Mouse (Mus musculus) gastrocnemius, postnatal 25 days (tissue): ENCODE results near the gene Ppp1r13b. TPM values are rescaled to one million over a fixed set of nuclear protein-coding genes. Genes with fewer than 3 reads are reported as not detected.

Experiments used
- DNase-seq: peaks from one replicate; pipeline ENCODE4 v3.0.0; 2022
- total RNA-seq, 2 experiments: library from RNA; stranded (reverse); gene quantifications; 1 replicate in 1 of 2; 2 replicates in 1 of 2; pipeline ENCODE4 v1.2.3; 2021

Ppp1r13b gene
- total RNA-seq, 2 experiments from 2014 or later: 5.3 to 6.1 TPM

DNA sequence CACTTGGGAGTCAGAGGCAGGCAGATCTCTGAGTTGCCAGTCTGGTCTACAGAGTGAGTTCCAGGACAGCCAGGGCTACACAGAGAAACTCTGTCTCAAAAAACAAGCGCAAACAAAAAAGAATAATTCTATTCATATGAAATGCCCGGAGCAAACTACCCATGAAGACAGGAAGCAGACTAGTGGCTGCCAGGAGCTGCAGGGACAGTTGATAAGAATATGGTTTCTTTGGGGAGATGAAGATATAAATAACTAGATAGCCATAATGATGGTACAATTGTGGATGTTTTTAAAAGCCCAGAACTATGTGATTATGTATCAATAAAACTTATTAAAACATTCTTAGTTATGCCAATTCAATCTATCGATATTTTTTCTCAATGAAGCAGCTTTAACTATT is 25.9 kb downstream of the Ppp1r13b start:
- no peak for DNase-seq

GRCm38 (mm10) chr12:111878213-111878612 is 29.7 kb downstream of the Ppp1r13b start:
- DNase-seq: peak; percentile 28

- no peak for DNase-seq
These were observed 32.4 kb downstream of the Ppp1r13b start for GRCm38 (mm10) chr12:111875499-111875898.

GRCm38 (mm10) chr12:111874601-111875140 is 33.2 kb downstream of the Ppp1r13b start:
- DNase-seq: no peak

DNA sequence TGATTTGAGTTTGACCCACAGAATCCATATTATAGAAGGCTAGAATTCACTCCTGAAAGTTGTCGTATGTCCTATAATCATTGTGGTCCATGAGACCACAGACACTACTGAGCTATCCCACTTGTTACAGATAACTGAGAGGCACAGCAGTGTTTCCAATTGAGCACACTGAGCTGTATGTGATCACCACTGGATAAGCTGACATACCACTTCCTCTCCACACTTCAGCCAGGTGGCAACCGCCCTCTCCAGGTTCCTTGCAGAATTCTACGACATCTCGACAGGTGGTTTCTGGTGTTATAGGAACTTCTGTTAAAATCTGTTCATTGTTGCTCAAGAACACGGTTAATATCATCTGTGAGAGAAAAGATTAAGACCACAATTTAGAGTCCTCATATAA is 35.8 kb downstream of the Ppp1r13b start:
- no peak for DNase-seq

DNA sequence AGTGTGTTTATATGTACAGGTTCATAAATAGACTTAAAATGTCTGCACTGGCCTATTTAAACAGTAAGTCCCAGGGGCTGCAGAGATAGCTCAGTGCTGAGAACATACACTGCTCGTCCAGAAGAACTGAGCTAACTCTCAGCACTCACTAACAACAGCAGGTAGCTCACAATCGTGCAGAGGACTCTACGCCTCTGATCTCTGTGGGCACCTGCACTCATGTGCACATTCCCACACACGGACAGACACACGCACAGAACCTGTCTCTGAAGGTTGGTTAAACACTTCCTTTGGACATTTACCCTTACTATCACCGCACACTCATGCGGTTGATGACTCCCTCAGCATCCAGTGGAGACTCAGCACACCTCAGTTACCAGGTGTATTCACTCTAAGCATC is 37.1 kb downstream of the Ppp1r13b start:
- DNase-seq: no peak

DNA sequence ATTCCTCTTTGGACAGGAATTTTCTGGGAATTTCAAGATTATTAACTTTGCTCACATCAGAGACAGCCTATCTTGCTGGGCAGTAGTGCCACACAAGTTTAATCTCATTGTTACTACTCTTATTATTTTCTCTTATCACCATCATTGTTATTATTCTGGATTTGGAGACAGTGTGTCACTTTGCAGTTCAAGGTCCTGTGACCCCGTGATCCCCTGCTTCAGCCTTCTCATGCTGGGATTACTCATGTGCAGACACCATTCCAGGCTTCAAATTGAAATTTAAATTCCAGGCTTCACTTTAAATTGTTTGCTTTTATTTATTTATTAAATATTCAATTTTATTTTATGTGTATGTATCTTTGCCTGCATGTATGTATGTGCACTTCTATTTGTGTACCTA is 38.1 kb downstream of the Ppp1r13b start:
- no peak for DNase-seq

GRCm38 (mm10) chr12:111864206-111864824 is 43.6 kb downstream of the Ppp1r13b start:
- no peak for DNase-seq

DNA sequence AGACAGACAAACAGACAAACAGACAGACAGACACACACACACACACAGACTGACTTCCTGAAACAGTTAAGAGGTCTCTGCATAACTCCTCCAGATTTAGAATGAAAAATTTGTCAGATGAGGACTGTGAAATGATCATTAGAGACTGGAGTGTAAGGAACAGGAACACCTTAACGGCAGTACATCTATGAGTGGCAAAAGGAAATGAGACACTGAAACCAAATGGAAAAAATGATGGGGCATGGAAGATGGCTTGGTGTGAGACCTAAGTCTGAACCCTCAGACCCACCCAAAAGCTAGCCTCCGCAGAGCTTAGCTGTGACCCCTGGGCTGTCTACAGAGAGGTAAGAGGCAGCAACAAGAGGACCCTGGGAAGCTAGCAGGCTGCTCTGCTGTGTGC is 52.5 kb downstream of the Ppp1r13b start:
- DNase-seq: no peak

DNA sequence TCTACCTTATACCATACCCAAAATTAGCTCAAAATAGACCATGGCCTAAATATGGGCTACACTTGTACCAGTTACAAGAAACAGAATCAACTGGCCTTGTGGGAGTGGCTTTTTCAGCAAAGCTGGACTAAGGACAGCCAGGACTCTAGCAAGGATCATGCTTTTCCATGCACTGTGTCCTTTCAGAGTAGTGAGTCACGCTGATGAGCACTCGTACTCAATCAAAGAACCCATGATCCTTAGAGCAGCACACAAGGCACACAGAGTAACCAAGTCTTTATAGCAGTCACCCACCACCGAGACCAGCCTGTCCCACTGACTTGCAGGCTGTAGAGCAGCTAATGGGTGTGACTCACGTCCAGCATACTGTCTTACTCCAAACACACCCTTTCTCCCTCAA is 54.4 kb downstream of the Ppp1r13b start:
- DNase-seq: no peak

DNA sequence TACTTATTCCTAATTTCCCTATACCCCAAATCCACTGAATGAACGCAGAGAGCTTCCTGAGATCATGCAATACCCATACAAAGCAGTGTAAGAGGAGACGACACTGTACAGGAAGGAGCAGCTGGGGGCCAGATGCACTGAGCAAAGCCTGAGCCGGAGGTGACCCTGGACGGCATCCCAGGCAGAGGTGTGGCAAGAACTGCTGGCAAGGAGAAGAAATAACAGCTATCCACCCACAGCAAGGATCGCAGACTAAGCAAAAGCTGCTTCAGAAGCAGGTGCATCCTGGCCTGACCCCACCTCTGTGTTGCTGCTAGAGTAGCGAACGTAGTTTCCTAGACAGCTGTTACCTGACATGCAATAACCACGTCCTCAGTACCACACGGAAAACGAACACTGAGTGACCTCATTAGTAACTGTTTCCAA is 54.9 kb downstream of the Ppp1r13b start:
- DNase-seq: peak; percentile 82

- DNase-seq: no peak
These were observed 56.2 kb downstream of the Ppp1r13b start for GRCm38 (mm10) chr12:111851745-111852144.

GRCm38 (mm10) chr12:111851235-111851634 is 56.7 kb downstream of the Ppp1r13b start:
- no peak for DNase-seq

GRCm38 (mm10) chr12:111848300-111848798 is 59.6 kb downstream of the Ppp1r13b start:
- DNase-seq: no peak

- no peak for DNase-seq
These were observed 61.1 kb downstream of the Ppp1r13b start for GRCm38 (mm10) chr12:111846815-111847214.

GRCm38 (mm10) chr12:111845953-111846352 is 62.0 kb downstream of the Ppp1r13b start:
- DNase-seq: no peak

DNA sequence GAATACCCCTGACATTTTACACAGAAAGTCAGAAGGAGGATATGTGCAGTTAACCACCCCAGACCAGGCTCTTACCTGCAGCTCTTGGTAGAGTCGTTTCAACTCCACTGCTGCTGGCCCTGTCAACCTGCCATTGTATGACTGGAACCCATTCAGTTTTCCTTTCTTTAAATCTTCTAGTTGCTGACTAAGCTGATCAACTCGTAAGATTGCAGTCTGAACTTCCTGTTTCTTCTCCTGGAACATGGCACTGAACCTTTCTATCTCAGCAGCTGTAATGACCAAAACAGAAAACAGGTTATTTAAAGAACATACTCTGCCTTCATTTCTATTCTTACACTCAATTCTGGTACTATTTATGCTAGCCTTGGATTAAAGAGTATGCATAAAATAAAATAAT is 64.4 kb downstream of the Ppp1r13b start:
- no peak for DNase-seq

- DNase-seq: no peak
These were observed 65.1 kb downstream of the Ppp1r13b start for GRCm38 (mm10) chr12:111842565-111843433.

DNA sequence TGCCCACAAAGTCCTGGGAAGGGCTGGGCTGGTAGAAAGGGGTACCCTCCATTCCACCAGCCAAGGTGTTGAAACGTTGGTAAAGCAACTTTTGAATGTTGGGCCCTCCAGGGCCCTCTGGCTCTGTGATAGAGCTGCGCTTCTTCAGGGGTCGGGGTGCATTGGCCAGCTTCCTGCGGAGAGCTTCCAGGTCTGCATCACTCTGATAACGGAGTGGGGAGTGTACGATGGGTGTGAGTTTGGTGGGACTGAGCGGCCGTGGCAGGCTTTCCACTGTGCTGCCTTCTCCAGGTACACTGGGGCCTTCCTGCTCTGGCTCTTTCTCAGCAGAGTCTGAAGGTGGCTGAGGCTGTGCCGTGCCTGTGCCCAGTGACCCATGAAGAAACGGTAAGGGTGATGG is 74.5 kb downstream of the Ppp1r13b start:
- no peak for DNase-seq

DNA sequence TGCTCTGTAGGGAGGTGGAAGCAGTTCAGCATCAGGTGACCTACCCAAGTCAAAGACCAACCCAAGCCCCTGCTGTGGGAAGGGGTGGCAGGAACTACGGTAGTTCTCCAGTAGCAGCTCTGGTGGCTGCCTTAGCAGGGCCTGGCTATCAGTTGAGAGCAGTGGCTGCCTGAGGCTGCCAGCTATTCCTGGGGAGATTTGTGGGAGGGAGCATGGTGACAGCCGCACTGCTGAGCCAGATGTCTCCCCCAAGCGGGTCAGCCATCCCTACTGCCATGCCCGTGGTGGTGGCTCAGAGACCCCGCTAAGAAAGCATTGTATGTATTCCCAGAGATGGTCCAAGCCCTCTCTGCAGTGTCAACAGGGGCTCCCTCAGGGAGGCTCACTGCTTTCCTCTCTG is 75.3 kb downstream of the Ppp1r13b start:
- DNase-seq: no peak

DNA sequence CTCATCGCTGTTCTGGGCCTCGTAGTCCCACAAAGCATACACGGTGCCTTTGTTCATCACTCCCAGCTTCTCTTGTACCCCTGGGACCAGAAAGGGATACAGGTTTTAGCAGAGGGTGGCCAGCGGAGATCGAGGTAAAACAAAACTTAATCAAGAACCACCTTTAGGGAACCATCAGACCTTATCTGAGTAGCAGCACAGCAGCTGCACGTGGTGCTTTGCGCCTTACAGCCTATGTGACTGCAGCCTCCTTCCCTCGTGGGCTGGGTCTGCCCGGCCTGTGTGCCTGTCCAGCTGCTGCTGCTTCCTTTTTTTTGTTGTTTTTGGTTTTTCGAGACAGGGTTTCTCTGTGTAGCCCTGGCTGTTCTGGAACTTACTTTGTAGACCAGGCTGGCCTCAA is 77.5 kb downstream of the Ppp1r13b start:
- DNase-seq: no peak

DNA sequence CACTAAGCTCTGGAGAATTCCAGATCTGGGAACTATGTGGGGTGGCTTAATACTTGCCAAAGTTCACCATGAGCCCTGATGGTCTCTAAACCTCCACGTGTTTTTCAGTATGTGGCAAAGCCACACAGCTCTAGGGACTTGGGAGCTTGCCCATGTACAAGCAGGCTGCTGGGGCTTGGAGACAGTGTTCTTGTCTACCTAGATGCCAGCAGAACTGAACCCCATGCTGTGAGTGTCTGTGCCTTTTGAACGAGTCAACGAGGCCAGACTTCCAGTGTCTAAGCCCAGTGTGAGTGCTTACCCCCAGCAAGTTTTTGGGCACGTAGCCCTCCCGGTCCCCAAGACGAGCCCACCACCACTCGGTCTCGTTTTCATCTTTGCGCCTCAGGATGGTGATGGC is 78.0 kb downstream of the Ppp1r13b start:
- no peak for DNase-seq

DNA sequence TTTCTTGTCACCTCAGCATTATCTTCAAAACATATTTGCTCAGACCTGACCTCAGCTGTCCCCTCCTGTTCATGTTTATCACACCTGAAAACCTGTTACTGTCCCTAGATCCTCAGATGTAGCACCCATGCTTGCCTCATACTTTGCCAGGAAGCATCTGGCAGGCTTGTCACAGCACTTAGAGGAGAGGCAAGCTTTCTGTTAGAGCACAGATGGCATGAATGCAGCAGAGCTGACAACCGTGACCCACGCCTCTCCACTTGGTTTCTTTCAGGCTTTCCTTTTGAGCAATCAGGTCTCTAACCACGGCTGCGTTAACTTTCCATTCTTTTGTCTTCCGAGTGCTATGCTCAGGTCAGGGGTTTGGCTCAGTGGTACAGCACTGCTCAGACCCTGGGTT is 78.5 kb downstream of the Ppp1r13b start:
- no peak for DNase-seq
